Mouse (Mus musculus) lung, postnatal 0 days (tissue): Measurements from ENCODE around the gene Dnaaf1. TPM values are rescaled to one million over a fixed set of nuclear protein-coding genes. Genes with fewer than 3 reads are reported as not detected.

Experiments
- ATAC-seq: fragments of 200-750 bp; cut with Nextera tagmentation; 2 replicates; pipeline ENCODE4 v1.8.0; 2017; ENCODE audit warnings: moderate library complexity
- DNase-seq: peaks from one replicate; pipeline ENCODE4 v3.0.0-alpha.2; 2016; ENCODE audit warnings: low spot score
- H3K27ac ChIP-seq: fragments of 300-500 bp; sonication (generic); 2 replicates; pipeline ENCODE4 v1.5.1; 2014; ENCODE audit warnings: antibody characterized with exemption, mild to moderate bottlenecking, low read length, mixed read lengths
- H3K27me3 ChIP-seq: fragments of 300-500 bp; sonication (generic); replicated peaks from 2 replicates; pipeline ENCODE4 v1.6.1; 2014; ENCODE audit warnings: low read length, mixed read lengths; ENCODE audit not compliant: insufficient read depth
- H3K36me3 ChIP-seq: fragments of 300-500 bp; sonication (generic); 2 replicates; pipeline ENCODE4 v1.6.1; 2014; ENCODE audit warnings: low read length, mixed read lengths; ENCODE audit not compliant: insufficient read depth
- H3K4me1 ChIP-seq: fragments of 300-500 bp; sonication (generic); 2 replicates; pipeline ENCODE4 v1.6.1; 2014; ENCODE audit warnings: antibody characterized with exemption, low read depth, low read length, mixed read lengths; ENCODE audit not compliant: insufficient read depth
- H3K4me2 ChIP-seq: fragments of 300-500 bp; sonication (generic); replicated peaks from 2 replicates; pipeline ENCODE4 v1.6.1; 2014; ENCODE audit warnings: low read depth, mild to moderate bottlenecking, low read length, moderate library complexity, mixed read lengths
- H3K4me3 ChIP-seq: fragments of 300-500 bp; sonication (generic); 2 replicates; pipeline ENCODE4 v1.5.1; 2014; ENCODE audit warnings: low read depth, low read length
- H3K9ac ChIP-seq: fragments of 300-500 bp; sonication (generic); replicated peaks from 2 replicates; pipeline ENCODE4 v1.6.1; 2014; ENCODE audit warnings: low read depth, mild to moderate bottlenecking
- H3K9me3 ChIP-seq: fragments of 300-500 bp; sonication (generic); 2 replicates; pipeline ENCODE4 v1.6.1; 2016; ENCODE audit warnings: low read length, mixed read lengths
- CTCF ChIP-seq: IDR thresholded peaks from 2 replicates; pipeline ENCODE4 v1.5.1; 2016; ENCODE audit warnings: antibody characterized with exemption, mild to moderate bottlenecking
- EP300 ChIP-seq: IDR thresholded peaks from 2 replicates; pipeline ENCODE4 v1.6.1; 2016; ENCODE audit warnings: antibody characterized with exemption, mild to moderate bottlenecking, control low read depth
- WGBS: fragments of 180-500 bp; shearing (Covaris S2); extraction: QIAGEN DNeasy Blood & Tissue Kit; methylation state at CpG from one replicate; pipeline ENCODE4 v1.1.7; 2014; 5-methylcytosine and 5-hydroxymethylcytosine counted together
- polyA plus RNA-seq: library from polyadenylated mRNA; unstranded; fragments of >200 nt; fragmentation: Nextera tagmentation; extraction: Ambion mirVana; gene quantifications from 2 replicates; pipeline ENCODE4 v1.2.1, GENCODE M21; 2015

The Dnaaf1 gene
- polyA plus RNA-seq, 1 experiment from 2014 or later: 2.9 TPM

DNA sequence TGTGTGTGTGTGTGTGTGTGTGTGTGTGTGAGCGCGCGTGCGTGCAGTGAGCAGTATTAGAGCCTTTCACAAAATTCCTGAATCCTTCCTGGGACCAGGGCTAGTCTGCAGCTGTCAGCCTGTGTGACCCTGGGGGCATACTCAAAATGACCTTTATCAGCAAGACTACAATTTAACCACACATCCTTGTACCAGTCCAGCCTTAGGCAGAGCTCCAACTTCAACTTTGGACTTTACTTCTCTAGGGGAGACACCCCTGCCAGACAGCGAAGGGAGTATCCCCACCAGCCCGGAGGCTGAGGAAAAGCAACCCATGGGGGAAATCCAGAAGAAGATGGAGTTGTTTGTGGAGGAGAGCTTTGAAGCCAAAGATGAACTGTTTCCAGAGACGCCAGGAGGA lies 16.4 kb downstream of the Dnaaf1 start:
- H3K4me1 ChIP-seq: no peaks in the 10 kb centered on the region
- ATAC-seq (no peak), DNase-seq (no peak)
- no peaks in the 10 kb centered on the region for H3K36me3 ChIP-seq
- H3K9me3 ChIP-seq: no peaks in the 10 kb centered on the region
- H3K4me2 ChIP-seq: no peak overlapping the region
- 87% methylated on average over 7 of the region's 7 CpGs for WGBS
- H3K27ac ChIP-seq: no peak overlapping the region
- TF ChIP-seq CTCF (no peak), EP300 (no peak)
- no peak overlapping the region for H3K4me3 ChIP-seq
- H3K27me3 ChIP-seq: no peaks in the 10 kb centered on the region
- no peak overlapping the region for H3K9ac ChIP-seq

DNA sequence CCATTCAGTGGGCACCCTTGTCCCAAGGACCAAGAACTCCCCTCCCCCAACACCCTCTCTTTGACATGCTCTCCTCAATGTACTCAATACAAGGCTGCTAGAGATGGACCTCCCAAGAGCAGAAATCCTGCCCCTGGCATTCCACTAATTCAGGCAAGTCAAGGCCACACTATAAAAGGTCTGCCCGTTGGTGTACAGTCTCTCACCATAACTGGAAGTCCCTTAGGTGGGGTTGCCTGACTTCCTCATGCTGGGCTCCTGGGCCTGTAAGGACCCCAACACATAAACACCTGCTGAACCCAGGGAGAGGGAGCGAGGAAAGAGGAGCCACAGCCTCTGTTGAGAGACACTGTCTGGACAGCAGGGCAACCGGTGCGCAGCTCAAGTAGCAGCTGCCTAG lies 28.7 kb downstream of the Dnaaf1 start:
- no peak overlapping the region for H3K4me3 ChIP-seq
- H3K9ac ChIP-seq: peak overlapping the region; percentile 70; the same call in 1 of the 2 replicates
- peaks cover 23% of the 10 kb centered on the region for H3K36me3 ChIP-seq
- H3K9me3 ChIP-seq: no peaks in the 10 kb centered on the region
- no peak overlapping the region for H3K4me2 ChIP-seq
- TF ChIP-seq CTCF: no peak
- TF ChIP-seq EP300: no peak
- no peak overlapping the region for H3K27ac ChIP-seq
- H3K27me3 ChIP-seq: no peaks in the 10 kb centered on the region
- H3K4me1 ChIP-seq: peaks cover 6% of the 10 kb centered on the region; the same call in 1 of the 2 replicates
- no peak for ATAC-seq
- WGBS: 93% methylated on average over 4 of the region's 4 CpGs
- no peak for DNase-seq

DNA sequence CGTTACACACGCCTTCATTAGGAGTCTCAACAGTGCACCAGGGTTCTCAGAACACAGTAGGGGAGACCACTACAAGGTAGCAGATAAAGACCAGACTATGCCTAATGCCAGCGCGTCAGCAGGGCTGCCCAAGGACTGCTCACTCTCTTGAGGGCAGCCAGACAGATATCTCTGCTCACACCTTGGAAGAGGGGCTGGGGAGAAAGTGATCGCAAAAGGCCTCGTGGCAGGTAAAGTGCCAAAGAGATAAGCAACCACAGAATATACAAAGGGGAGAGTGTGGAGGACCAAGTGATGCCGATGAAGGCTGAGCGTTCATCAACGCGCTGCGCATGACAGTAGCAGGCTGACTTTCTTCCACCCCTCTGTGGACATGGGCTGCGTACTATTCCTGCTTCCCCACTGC lies 29.4 kb downstream of the Dnaaf1 start:
- no peak for TF ChIP-seq CTCF
- no peak for TF ChIP-seq EP300
- Histone ChIP-seq H3K27me3 (no peaks in the 10 kb centered on the region), H3K9me3 (no peaks in the 10 kb centered on the region), H3K9ac (peak overlapping the region; percentile 70), H3K27ac (peak overlapping the region; percentile 73; the same call in 1 of the 2 replicates), H3K4me1 (peaks cover 6% of the 10 kb centered on the region; the same call in 1 of the 2 replicates), H3K4me2 (peak overlapping the region; percentile 76), H3K36me3 (peaks cover 17% of the 10 kb centered on the region), H3K4me3 (peak overlapping the region; percentile 73)
- DNase-seq (no peak), ATAC-seq (0 out of 2 replicates have a peak, but pooled peaks have one; percentile 37)
- 25% methylated on average over 12 of the region's 12 CpGs for WGBS

DNA sequence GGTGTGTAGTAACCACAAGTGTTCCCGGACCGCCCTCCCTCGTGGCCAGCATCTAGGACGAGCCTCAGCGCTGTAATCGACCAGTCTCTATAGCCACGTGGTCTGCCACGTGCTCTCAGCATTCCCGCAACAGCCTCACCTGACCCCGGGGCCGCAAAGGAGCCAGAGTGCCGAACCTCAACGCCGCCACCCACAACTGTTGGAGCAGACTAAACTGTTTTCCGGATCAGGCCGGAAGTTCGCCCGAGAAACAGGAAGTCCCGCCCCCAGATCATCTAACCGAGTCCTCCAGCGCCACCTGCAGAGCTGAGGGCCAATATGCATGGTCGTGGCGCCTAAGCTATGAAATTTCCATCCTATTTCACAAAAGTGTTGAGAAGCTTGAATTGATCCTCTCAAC lies 30.0 kb downstream of the Dnaaf1 start, which contains the start of gene Taf1c:
Taf1c (minus strand) TSS at position 227 of the 400 bp plus-strand sequence.
- H3K4me2 ChIP-seq: peak within 1 kb of the TSS; percentile 76
- WGBS: under 1% methylated on average over 23 of the region's 23 CpGs

DNA sequence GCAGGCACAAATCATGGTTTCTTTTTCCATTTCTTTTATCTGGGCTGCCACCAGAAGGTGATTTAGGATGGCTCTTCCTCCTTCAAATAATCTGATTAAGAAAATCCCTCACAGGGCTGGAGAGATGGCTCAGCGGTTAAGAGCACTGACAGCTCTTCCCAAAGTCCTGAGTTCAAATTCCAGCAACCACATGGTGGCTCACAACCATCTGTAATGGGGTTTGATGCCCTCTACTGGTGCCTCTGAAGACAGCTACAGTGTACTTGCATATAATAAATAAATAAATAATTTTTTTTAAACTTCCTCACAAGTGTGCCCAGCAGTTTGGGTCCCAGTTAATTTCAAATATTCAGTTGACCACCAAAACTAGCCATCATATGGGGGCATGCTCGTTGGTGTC lies 31.2 kb downstream of the Dnaaf1 start:
- DNase-seq: peak; percentile 41
- ATAC-seq: no peak
- WGBS: 82% methylated on average over 2 of the region's 2 CpGs

More for the DNA sequence above, 30.0 kb downstream of the Dnaaf1 start, which contains the start of gene Taf1c:
- Histone ChIP-seq H3K4me3 (peak within 1 kb of the TSS; percentile 73), H3K27ac (peak within 1 kb of the TSS; percentile 73; the same call in 1 of the 2 replicates), H3K4me1 (peaks cover 6% of the 10 kb centered on the region; the same call in 1 of the 2 replicates), H3K27me3 (no peaks in the 10 kb centered on the region), H3K9me3 (no peaks in the 10 kb centered on the region), H3K9ac (peak within 1 kb of the TSS; percentile 70), H3K36me3 (peaks cover 16% of the 10 kb centered on the region)
- TF ChIP-seq EP300 (no peak), CTCF (peak; percentile 91)
- ATAC-seq (peak; percentile 92), DNase-seq (peak; percentile 94)

DNA sequence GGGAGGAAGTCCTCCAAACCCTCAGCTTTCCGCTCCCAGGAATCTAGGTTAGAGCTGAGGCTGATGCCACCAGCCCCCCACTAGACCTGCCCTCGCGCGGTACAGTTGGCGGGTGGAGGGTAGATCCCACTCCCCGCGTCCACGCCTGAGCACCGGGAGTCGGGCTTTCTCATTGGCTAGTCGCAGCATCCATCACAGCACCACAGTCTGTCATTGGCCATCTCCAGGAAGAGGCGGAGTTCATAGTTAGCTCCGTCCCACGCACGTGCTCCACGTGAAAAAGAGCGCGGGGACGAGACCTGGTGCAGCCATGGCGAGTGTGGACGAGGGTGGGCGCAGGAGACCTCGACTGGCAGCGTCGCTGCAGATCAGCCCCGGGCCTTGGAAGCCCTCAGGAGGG lies 37.4 kb downstream of the Dnaaf1 start, which contains the start of gene Adad2:
Adad2 (plus strand) TSS at position 277 of the 400 bp plus-strand sequence.
- no peaks in the 10 kb centered on the region for H3K36me3 ChIP-seq
- H3K4me2 ChIP-seq: no peak within 1 kb of the TSS
- H3K4me3 ChIP-seq: no peak within 1 kb of the TSS
- ATAC-seq: no peak
- H3K9me3 ChIP-seq: no peaks in the 10 kb centered on the region
- WGBS: 80% methylated on average over 26 of the region's 26 CpGs
- no peak within 1 kb of the TSS for H3K27ac ChIP-seq
- no peak within 1 kb of the TSS for H3K9ac ChIP-seq
- no peak for DNase-seq
- TF ChIP-seq CTCF: no peak
- no peak for TF ChIP-seq EP300
- no peaks in the 10 kb centered on the region for H3K27me3 ChIP-seq
- H3K4me1 ChIP-seq: no peaks in the 10 kb centered on the region

More for the DNA sequence above, 31.2 kb downstream of the Dnaaf1 start:
- Histone ChIP-seq H3K4me1 (peaks cover 6% of the 10 kb centered on the region; the same call in 1 of the 2 replicates), H3K27ac (no peak overlapping the region), H3K9me3 (no peaks in the 10 kb centered on the region), H3K9ac (no peak overlapping the region), H3K36me3 (peaks cover 4% of the 10 kb centered on the region; the same call in 1 of the 2 replicates), H3K4me2 (no peak overlapping the region), H3K4me3 (no peak overlapping the region), H3K27me3 (no peaks in the 10 kb centered on the region)
- TF ChIP-seq EP300 (no peak), CTCF (peak; percentile 44)
